In the genomic region with DNA sequence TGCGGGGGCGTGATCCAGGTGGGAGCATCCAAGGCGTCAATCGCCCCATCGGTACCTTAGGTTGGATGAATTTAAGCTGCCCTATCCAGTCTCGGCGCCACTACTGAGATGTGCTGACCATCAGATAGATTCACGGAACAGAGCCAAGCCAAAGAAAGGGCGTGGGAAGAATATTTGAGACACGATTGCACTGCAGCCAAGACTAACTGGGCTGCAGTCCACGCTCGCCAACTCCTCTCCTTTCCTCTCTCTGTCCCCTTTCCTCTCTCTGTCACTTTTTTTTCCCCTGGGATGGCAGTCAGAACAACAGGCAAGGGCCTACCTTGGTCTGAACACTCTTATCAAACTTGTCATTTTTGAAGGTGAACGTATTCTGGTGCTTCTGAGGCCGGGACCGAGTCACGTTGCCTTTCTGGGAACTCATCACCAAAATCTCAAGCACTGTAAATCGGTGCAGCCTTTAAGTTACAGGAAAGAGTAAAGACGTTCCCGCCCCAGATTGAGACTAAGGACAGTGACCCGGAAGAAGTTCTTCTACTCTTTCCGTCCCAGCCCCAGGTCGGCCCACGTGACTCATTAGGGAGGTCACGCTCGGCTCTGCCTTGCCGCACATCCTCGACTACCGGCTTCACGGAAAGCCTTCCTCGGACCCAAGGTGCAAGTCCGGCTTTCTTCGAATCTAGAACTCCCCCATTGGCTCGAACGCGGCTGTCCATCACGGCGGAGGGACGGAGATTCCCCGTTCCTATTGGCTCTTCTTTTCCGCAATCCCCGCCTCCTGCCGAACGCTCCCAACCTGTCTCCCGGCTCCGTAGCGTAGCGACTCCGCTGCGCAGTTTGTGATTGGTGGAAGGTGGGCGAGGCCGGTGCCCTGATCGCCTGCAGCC, we compare ENCODE assay signal across 8 mouse cellular contexts. TPM values are rescaled to one million over a fixed set of nuclear protein-coding genes. Genes with fewer than 3 reads are reported as not detected.
DNase-seq lines count a peak whose midpoint lies in the region; ATAC-seq lines count a peak whose summit lies in the region.

A gene (minus strand): TSS at position 692 of the 887 bp plus-strand sequence.

- peak; percentile 98 for DNase-seq in adipocyte (ENCODE audit: low spot score)
- peak; percentile 97 for DNase-seq in embryo, embryonic 10 days (ENCODE audit: low spot score)
- DNase-seq in gastrocnemius, postnatal 10 days, result peak; percentile 89
- DNase-seq in induced T-regulatory cell, adult 2 months (ENCODE audit: low read depth), result peak; percentile 98
- DNase-seq in left cerebral cortex, adult 9 months (ENCODE audit: low spot score in 2 of 2), result peak; percentile 93 to 97
- DNase-seq in right cerebral cortex, postnatal 14 days, result peak; percentile 93
- DNase-seq in urinary bladder, postnatal 36 days (ENCODE audit: low spot score in 2 of 2), result peak; percentile 93 to 97

- ATAC-seq in megakaryocyte progenitor cell, adult 5-6 weeks (replicated peaks; ENCODE audit: poor library complexity), result peak; percentile 95

RNA-seq across cellular contexts. Expression of the gene that starts here (rescaled TPM):
- 10 to 100 TPM; 16.9 to 22.0 TPM for total RNA-seq in gastrocnemius, postnatal 10 days (2021)
- 46.4 and 49.2 TPM in 2 replicates for total RNA-seq in megakaryocyte progenitor cell, adult 5-6 weeks (2015)
- 68.3 and 82.1 TPM in 2 replicates for total RNA-seq in megakaryocyte progenitor cell, adult 5-6 weeks (2017)

Comparison
In these comparisons a context has a peak if more than half of its experiments do, and no peak if none do; other contexts are left out.
1. Peak in every context shown above with its lines: DNase-seq and ATAC-seq.